Mouse (Mus musculus) right cerebral cortex, postnatal 36 days (tissue): ENCODE measurements around the gene Egln2.

Experiments used
- DNase-seq, 2 experiments: peaks; one replicate each; pipeline ENCODE4 v3.0.0; 2022; ENCODE audit warnings: low spot score in 2 of 2, mixed read lengths in 1 of 2

Gene Egln2

DNA sequence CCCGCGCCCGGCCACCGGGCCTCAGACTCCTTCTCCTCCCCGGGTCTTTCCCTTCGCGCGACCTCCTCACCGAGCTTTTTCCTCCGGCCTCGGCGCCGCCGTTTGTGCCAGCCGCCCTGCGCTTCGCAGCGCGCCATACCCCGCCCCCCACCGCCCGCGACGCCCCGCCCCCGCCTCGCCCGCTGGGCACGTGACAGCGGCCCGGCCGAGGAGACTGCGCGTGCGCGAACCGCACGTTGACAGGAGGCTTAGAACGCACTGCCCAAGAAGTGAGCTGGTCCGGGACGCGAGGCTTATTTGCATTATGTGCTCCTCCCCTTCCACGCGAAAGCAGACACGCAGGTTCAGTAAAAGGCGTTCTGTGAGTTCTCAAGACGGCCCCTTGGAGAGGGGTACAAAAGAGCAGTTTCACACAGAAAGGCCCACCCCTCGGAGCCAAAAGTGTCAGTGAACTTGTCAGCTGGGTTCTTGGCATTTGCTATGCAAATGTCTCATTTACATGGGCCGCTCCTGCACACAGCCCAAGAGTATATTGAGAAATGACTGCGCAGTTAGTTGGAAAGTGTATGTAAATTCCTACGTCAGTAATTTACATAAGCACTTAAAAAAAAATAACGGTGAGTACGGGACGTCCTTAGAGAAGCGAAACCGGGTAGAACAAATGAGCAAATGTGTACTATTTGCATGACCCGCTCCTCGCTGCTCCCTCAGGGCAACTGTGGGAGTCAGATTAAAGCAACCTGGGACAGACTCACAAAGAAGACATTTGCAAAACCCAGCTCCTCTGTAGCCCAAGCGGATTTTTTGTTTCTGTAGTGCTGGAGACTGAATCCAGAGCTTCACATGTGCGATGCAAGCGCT, at the start of gene Egln2:
Gene Egln2, minus strand, starts transcription at position 189 of the 861 bp plus-strand sequence.
- peak; percentile 93 to 95 for DNase-seq

DNA sequence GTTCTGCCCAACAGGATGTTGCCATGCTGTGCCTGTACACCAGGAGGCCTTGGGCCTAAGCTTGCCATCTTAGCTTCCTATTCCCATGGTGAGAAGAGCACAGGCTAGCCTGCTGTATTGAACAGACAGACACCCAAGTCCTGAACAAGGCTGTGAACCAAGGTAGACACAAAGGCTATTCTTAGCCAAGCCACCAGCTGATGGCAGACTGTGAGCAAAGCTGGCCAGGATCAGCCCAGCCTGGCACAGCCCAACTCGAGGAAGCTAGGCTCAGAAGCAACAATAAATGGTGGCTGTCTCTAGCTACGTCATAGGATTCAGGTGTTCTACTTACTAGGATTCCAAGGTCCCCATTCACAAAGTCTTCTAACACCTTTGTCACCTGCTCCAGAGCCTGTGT, 46.0 kb upstream of the Egln2 start:
- no peak for DNase-seq

DNA sequence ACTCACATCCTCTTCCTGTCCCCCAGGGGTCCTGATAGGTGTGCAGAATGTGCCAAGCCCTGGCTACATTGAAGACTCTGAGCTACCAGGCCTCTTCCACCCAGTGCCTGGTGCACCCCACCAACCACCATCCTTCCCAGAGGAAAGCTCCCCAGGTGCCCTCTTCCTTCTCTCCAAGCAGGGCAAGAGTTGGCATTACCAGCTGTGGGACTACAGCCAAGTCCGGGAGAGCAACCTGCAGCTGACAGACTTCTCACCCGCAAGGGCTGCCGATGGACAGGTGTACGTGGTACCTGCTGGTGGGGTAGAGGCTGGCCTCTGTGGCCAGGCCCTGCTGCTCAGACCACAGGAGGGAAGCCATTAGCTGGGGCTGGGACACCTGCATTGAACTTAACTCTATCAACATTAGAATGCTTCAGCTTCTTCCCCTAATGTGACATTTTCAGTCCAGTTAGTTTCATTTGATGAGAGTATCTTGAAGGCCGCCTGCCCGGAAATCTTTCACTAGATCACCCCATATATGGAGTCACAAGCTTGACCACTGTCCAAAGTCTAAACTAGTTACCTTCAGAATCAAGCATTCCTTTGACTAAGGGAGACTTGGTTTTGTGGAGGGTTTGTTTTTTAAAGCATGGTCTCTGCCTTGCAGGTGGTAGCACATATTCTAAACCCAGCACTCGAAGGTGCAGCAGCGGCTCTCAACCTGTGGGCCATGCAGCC, 37.3 kb upstream of the Egln2 start:
- no peak for DNase-seq

DNA sequence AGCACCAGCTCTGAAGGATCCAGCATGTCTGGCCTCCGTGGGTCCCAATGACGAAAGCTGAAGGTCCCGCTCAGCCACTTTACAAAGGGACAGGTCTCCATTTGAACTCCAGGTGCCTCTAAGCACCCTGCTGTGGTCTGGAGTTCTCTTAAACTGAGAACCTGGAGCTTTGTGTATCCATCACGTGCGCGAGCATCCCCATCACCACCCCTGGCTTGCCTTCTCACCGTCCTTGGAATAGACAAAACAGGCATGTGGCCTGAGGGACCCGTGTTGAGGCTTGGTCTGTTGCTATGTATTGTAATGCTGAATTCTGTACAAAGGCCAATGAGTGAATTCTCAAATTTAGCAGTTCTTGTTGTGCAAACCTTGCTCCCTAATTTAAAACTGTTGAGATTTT, 32.2 kb upstream of the Egln2 start:
- DNase-seq, result no peak

DNA sequence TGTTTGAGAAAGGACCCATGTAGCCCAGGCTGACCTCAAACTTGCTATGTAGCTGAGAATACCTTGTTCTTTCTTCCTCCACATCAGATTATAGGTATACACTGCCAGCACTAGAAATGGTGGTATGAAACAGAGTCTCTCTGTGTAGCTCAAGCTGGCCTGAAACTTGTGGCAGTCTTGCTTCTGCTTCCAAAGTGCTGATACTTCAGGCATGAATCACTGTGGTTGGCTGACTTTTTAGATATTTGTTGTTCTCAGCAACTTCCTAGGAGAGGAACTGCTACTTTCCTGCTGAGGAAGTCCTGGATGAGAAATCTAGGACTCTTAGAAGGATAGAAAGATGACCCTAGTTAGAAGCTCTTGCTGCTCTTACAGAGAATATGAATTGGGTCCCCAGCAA, 31.8 kb upstream of the Egln2 start:
- no peak for DNase-seq

DNA sequence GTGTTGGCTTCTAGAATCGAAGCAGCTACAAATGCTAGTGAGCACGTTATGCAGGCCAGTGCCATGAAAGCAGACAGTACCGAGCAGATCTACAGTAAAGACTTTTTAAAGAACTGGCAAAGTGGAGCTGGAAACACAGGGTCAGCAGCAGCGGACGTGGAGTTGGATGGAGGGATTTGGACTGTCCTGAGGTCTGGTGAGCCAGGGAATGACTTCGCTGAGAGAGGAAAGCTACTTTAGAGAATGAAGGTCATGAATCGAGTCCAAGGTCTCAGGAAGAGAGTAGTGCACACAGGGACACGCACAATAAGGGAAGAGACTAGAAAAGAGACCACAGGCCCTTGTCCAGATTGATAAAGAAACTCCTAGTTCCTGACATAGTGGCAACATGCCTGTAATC, 31.0 kb upstream of the Egln2 start:
- no peak for DNase-seq

DNA sequence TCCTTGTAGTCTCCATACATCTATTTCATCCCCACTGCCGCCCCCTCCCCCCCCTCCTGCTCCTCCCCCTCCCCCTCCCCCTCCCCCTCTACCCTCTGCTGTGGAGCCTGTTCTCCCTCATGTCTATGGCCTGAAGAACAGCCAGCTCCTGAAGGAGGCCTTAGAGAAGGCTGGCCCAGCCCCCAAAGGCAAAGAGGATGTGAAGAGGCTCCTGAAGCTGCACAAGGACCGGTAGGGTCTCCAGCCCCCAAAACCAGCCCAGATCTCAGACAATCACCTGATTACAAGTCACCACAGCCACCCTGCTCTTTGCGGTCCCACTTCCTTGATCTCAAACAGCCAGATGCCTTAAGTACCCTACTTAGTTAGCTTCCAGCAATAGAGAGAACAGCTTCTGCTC, 30.5 kb upstream of the Egln2 start:
- no peak for DNase-seq

DNA sequence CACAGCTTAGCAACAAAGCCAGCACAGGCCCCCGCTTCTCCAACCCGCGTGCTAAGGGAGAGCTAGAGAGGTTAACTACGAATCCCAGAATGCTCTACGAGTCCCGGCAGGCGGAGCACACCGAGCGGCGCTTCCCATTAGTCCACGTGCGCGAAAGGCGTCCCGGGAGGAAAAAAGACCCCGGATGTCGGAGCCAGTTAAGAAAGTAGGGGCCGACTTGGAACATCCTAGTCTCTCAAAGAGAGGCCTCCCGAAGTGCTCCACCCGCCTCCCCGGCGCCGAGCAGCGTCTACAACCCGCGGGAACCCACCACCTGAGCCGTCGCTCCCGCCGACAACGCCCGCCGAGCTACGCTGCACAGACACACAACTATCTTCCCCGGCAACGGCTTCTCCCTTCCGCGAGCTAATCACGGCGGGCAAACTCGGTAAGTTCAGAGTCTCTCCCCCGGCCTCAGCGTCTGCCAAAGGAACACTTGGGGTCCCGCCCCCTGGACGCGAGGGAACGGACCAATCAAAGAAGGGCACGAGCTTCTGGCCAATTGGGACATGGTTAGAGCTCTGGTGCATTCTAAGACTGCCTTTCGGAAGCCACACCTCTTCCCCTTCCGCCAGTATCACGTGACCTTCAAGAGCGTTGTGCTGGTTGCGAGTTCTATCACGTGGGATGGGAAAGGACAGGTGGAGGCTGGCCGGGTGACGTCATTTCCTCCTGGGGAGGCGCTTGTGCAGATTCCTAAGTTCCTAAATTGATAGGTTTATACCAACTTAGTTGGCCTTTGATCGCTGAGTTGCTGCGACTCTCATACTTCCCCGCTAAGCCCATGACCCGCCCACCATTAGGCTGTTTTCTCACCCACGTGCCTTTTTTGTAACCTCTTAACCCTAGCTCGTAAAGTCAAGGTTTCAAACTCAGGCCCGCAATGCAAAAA, 29.3 kb upstream of the Egln2 start, which contains the start of the genes BC024978 and Snrpa:
Gene BC024978, plus strand, starts transcription at position 101 of the 931 bp plus-strand sequence.
Gene Snrpa, minus strand, starts transcription at position 591 of the 931 bp plus-strand sequence.
- DNase-seq, result peak; percentile 99 to 100

DNA sequence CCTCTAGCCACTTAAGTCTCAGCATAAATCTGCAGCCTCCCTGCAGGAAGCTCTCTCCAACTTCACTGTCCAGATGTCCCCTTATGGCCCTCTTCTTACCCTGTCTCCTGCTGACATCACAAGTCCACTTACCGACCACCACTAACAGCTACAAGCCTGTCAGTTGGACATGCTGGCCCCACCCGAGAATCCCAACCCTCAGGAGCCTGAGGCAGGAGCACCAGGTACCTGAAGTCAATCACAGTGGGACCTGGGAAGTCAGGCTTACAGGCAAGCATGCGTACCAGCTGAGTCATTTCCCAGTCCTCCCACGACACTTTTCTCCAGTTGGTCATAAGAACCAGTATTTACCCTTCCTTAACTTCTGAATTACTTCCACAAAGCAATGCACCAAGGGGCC, 27.1 kb upstream of the Egln2 start:
- DNase-seq, result no peak

DNA sequence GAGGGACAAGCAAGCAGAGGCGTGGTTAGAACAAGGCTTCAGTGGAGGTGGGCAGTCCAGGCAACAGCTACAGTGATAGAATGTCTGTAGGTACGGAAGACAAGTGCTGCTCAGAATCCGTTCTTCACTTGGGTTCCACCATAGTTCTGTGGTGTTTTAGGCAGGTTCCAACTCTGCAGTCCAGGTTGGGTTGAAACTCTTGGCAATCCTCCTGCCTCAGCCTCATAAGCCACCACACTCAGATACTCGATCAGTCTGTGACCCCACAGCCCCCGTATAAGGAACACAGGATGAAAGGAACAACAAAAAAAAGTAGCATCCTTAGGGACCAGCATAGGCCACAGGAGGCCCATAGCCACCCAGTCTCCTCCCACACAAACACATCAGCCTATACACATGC, 25.8 kb upstream of the Egln2 start:
- DNase-seq, result no peak

DNA sequence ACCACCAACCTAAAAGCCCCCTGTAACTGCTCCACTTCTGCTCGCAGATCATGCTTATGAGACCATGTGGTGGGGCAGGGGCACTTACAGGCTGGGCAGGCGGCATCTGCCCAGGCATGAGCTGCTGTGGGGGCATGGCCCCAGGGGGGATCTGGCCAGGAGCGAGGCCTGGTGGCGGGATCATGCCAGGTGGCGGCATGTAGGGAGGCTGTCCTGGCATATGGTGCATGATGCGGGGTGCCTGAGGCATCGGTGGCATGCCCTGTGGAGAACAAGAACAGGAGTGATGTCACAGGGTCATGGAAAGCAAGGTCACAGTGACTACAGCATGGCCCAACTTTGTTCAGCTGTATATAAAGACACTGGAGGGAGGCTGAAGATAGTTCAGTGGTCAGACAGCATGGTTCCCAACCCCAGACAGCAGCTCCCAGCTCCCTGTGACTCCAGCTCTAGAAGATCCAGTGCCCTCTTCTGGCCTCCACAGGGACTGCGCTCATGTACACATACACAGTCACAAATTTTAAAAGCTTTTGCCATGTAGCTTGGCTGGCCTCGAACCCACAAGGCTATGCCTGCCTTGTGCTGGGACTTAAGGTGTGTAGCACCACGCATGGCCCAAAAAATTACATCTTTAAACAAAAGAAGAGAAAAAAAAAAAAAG, 22.8 kb upstream of the Egln2 start:
- DNase-seq, result no peak

DNA sequence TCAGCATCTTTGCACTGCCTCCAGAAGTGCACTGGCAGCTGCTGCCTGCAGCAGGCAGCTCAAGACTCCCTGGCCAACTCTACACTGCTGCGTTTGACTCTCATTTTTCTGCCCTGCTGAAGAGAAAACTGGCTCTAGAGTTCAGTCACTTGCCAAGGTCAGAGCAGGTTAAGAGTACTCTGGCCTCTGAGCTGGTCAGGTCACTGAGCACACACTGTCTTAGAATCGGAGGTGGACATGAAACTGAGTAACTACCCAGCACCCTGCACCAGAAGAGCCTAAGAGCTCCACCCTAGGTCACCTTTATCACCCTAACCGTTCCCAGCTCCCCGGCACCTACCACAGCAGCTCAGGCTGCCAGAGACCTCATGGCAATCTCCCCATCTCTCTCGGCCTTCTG, 19.4 kb upstream of the Egln2 start:
- DNase-seq, result no peak

DNA sequence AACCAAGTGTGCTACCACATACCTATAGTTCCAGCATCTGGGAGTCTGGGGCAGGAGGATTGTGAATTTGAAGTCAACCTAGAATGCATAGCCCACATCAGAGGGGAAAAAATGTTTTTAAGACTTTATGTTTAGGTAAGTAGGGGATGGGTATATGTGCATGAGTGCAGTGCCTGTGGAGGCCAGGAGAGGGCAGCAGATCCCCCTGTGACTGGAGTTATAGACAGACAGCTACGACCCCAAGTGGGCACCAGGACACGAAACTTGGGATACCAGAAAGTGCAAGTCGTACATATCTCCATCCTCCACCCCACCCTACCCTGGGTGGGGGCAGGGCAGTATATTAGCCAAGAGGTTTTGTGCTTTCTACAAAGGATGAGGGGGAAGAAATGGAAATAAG, 18.4 kb upstream of the Egln2 start:
- no peak for DNase-seq

DNA sequence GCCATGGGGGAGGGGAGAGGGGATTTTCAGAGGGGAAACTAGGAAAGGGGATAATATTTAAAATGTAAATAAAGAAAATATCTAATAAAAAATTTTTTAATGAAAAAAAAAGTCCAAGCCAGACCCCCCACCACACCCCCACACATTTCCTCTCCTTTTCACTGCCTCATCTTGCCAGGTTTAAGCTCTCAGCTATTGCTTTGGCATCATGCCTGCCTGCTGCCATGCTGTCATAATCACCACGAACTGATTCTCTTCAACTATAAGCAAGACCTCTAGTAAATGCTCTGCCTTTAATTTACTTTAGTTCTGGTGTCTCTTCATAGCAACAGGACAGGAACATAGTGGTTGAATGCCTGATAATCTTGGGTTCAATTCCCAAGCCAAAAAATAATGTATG, 15.9 kb upstream of the Egln2 start:
- DNase-seq, result no peak

DNA sequence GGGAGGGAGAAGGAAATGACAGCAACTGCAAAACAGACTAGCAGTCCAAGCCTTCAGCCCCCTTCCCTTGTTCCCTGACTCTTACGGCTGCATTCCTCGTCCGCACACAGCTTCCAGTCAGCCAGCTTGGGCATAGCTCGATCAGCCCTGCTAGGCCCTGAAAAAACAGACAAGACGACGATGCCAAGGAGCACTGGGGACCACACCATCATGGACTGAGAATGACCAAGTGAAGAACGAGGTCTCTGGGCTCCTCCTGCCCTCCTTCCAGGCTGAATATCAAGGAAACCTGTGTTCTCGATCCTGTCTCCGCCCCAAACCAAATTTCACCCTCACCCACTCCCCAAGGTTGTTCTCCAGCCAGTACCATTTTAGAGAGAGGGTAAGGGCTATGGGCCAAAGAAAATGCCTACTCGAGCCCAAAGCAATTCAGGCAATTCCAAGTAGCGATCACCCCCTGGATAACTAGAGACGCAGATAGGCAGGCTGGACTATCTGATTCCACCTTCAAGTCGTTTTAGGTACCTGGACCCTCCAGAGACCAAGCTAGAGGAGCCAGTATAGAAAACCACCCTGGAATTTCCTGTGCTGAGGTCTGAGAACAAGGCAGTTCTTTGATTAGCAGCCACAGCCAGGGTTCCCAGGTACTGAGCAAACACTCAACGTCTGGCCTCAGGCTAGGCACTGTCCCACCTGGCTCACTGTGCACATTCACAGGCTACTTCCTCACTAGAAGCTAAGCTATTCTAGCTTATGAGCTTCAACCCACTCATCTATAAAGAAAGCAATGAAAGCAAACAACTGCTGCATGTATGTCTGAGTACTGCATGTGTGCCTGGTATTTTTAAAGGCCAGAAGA, 14.5 kb upstream of the Egln2 start, which contains the start of the genes Gm21983 and Mia:
Gene Gm21983, minus strand, starts transcription at position 250 of the 859 bp plus-strand sequence.
Gene Mia, minus strand, starts transcription at position 321 of the 859 bp plus-strand sequence.
- DNase-seq, result no peak

DNA sequence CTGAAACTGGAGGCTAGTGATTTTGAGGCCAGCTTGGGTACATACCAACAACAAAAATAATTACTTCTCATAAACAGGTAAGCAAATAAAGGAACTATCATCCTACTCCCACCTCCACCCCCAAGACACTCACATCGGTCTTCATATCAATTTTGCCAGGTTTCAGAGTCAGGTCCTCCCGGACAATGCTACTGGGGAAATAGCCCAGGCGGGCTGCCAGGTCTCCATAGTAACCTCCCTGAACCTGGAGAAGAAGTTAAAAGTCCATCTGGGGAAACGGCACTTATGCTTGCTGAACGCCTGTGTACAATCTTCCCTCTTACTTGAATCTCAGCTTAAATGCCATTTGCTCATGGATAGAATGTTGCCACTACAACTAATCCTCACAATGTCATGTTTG, 13.4 kb upstream of the Egln2 start:
- DNase-seq, result no peak

DNA sequence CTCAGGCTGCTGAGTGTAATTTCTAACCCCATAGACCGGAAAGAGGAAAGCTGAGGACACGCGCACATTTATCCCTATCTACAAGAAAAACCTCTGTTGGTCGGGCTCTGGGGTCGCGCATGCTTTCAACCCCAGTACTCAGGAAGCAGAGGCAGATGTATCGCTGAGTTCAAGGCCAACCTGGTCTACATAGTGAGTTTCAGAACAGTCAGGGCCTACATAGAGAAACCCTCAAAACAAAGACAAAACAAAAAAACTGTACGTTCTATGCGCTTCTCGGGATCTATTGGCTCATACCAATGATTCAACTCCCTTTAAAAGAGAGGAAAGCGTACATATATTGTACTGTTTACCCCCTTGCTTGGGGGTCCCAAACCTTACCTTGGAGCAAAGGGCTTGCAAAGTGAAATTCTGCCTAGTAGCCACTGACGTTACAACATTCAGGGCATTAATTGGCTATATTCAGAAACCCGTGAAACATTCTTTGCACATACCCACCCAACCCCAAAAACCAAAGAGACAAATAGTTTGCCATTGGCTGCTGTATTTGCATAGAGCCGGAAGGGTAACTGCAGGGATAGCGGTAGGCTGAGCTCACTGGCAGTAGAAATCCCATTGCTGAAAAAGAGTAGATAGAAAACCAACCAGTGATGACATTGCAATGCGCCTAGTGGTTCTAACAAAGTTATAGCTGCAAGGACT, 12.8 kb upstream of the Egln2 start:
- no peak for DNase-seq

DNA sequence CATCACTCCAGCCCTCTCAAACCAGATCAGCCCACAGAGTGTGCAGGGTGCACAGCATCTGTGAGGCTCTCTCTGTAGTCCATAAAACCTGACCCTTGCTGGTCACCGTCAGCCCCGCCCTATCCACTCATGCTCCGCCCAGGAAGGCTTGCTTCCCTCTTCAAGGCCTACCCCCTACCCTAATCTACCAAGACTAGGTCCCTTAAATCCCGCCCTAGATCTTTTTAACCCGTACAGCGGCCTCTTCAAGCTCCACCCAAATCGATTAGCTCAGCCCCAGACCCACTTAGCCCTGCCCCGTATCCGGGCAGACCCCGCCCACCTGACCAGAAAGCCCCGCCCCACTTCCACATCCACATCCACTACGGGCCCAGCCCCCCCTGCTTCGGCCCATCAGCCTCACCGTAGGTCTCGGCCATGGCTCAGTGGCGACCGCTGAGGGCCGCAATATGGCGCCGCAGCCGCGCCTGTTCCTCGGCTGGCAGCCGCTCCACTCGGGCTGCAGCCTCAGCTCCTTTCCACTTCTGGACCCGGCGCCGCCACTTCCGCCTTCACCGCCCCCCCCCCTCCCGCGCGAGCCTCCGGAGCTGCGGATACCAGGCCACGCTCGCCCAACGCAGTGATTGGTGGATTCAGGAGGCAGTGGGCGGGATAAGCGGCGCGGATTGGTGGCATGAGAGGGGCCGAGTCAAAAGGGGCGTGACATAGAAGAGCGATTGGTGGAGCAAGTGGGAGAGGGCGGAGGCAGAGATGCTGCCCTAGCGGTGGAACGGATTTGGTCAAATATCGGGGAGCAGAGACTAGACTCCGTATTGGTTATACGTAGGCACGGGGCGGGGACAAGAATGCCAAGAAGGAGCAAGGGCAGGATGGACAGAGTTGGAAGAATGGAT, 12.0 kb upstream of the Egln2 start, which contains the start of gene Rab4b:
Gene Rab4b, minus strand, starts transcription at position 573 of the 893 bp plus-strand sequence.
- DNase-seq, result peak; percentile 99 to 100
